12 mouse cellular contexts compared by ENCODE assay signal in the genomic region with DNA sequence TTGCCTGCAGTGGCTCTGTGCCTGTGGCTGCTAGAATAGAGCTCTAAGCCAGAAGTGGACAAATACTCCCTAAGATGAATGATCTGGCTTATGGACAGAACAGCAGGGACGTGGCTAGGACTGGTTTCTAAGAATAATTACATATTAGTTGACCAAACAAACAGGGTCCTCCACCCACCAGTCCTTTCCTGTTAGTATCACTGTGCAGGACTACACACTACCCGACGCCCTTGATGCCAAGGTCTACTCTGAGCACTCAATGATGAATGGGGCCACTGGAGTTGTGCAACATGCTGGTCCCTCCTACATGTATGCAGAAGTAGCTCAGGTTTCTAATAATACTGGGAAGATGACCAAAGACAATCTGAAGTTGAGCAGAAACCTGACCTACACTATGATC.
DNase-seq lines count a peak whose midpoint lies in the region; ATAC-seq and TF ChIP-seq lines count a peak whose summit lies in the region.
"Had no signal": no experiment of that assay in that cellular context is flagged by ENCODE, and none has a peak within 500 bp of the region (broad histone marks: within the 10 kb centered on the region; RNA-seq: fewer than 3 reads in every experiment).

No protein-coding gene starts in this region.

- H3K36me3 ChIP-seq in liver, adult 2 months (ENCODE audit: control insufficient read depth, insufficient read depth, low read length) = no peaks in the 10 kb centered on the region
- no peaks in the 10 kb centered on the region for H3K36me3 ChIP-seq in liver, embryonic 12.5 days
- no peaks in the 10 kb centered on the region for H3K36me3 ChIP-seq in liver, embryonic 13.5 days
- no peaks in the 10 kb centered on the region for H3K36me3 ChIP-seq in forebrain, embryonic 14.5 days (ENCODE audit: control insufficient read depth, insufficient read depth, low read length)
- H3K36me3 ChIP-seq: hindbrain, embryonic 10.5 days; lung, embryonic 15.5 days had no signal

- H3K9ac ChIP-seq in liver, adult 2 months (ENCODE audit: low read depth, low read length) = no peak overlapping the region
- no peak overlapping the region for H3K9ac ChIP-seq in liver, embryonic 12.5 days
- H3K9ac ChIP-seq in liver, embryonic 13.5 days = no peak overlapping the region
- no peak overlapping the region for H3K9ac ChIP-seq in forebrain, embryonic 14.5 days (ENCODE audit: low read length)
- H3K9ac ChIP-seq: lung, embryonic 15.5 days had no signal

- no peak; the same call in 1 of the 2 replicates for ATAC-seq in liver, embryonic 12.5 days
- ATAC-seq in liver, embryonic 13.5 days (ENCODE audit: low read depth) = peak; percentile 61
- ATAC-seq in megakaryocyte progenitor cell, adult 5-6 weeks (replicated peaks; ENCODE audit: poor library complexity) = 0 out of 2 replicates have a peak, but pooled peaks have one; percentile 20
- ATAC-seq in forebrain, embryonic 14.5 days = no peak

- H3K4me3 ChIP-seq in liver, adult 2 months (ENCODE audit: insufficient read depth, low read depth, low read length) = no peak overlapping the region
- H3K4me3 ChIP-seq in liver, embryonic 12.5 days = no peak overlapping the region
- H3K4me3 ChIP-seq in liver, embryonic 13.5 days (replicated peaks) = no peak overlapping the region
- H3K4me3 ChIP-seq in forebrain, embryonic 14.5 days (ENCODE audit: low read depth, low read length) = no peak overlapping the region
- H3K4me3 ChIP-seq: heart, adult 2 months; hindbrain, embryonic 10.5 days; lung, embryonic 15.5 days had no signal

- no peaks in the 10 kb centered on the region for H3K27me3 ChIP-seq in liver, adult 2 months (ENCODE audit: control insufficient read depth, insufficient read depth, low read length)
- no peaks in the 10 kb centered on the region for H3K27me3 ChIP-seq in liver, embryonic 12.5 days (replicated peaks)
- H3K27me3 ChIP-seq in liver, embryonic 13.5 days = no peaks in the 10 kb centered on the region
- H3K27me3 ChIP-seq in forebrain, embryonic 14.5 days (replicated peaks; ENCODE audit: control insufficient read depth, insufficient read depth, low read length) = no peaks in the 10 kb centered on the region
- H3K27me3 ChIP-seq: lung, embryonic 15.5 days had no signal

- H3K27ac ChIP-seq in liver, adult 2 months (replicated peaks; ENCODE audit: insufficient read depth, low read depth, low read length) = no peak overlapping the region
- no peak overlapping the region for H3K27ac ChIP-seq in liver, embryonic 12.5 days
- no peak overlapping the region for H3K27ac ChIP-seq in liver, embryonic 13.5 days
- H3K27ac ChIP-seq in forebrain, embryonic 14.5 days (ENCODE audit: low read depth, low read length) = no peak overlapping the region
- H3K27ac ChIP-seq: hindbrain, embryonic 10.5 days; lung, embryonic 15.5 days had no signal

- TF ChIP-seq CTCF in liver, adult 2 months (IDR thresholded peaks at IDR 0.05; ENCODE audit: low read depth, low read length) = no peak

- TF ChIP-seq POLR2A in liver, adult 2 months (IDR thresholded peaks at IDR 0.05; ENCODE audit: extremely low read depth, insufficient read depth, low read length) = no peak

- intact Hi-C loops in left cerebral cortex, postnatal 36 days (cut with DNase I) = no loop called here

- WGBS in liver, adult 2 months = 17% methylated on average over 3 of the region's 3 CpGs
- WGBS in liver, embryonic 12.5 days (ENCODE audit: insufficient replicate concordance) = 54% methylated on average over 3 of the region's 3 CpGs
- 45% methylated on average over 3 of the region's 3 CpGs for WGBS in liver, embryonic 13.5 days (ENCODE audit: insufficient replicate concordance)
- WGBS in forebrain, embryonic 14.5 days = 90% methylated on average over 3 of the region's 3 CpGs

- no peak overlapping the region for H3K4me2 ChIP-seq in liver, embryonic 12.5 days
- H3K4me2 ChIP-seq in liver, embryonic 13.5 days = no peak overlapping the region
- no peak overlapping the region for H3K4me2 ChIP-seq in forebrain, embryonic 14.5 days (ENCODE audit: low read length)
- H3K4me2 ChIP-seq: lung, embryonic 15.5 days had no signal

- H3K79me2 ChIP-seq in liver, adult 2 months (ENCODE audit: control insufficient read depth, insufficient read depth, low read length) = peaks cover 5% of the 10 kb centered on the region; the same call in 1 of the 2 replicates

- H3K9me3 ChIP-seq in liver, embryonic 12.5 days (replicated peaks) = no peaks in the 10 kb centered on the region
- H3K9me3 ChIP-seq in liver, embryonic 13.5 days (replicated peaks) = no peaks in the 10 kb centered on the region
- no peaks in the 10 kb centered on the region for H3K9me3 ChIP-seq in forebrain, embryonic 14.5 days (replicated peaks; ENCODE audit: control insufficient read depth, low read length)
- H3K9me3 ChIP-seq: hindbrain, embryonic 10.5 days; lung, embryonic 15.5 days had no signal

- peak; percentile 83 for DNase-seq in liver, adult 2 months (ENCODE audit: extremely low read depth, low read depth, low spot score)
- peak; percentile 30 to 62 for DNase-seq in adrenal gland, adult 18-20 months (ENCODE audit: low spot score in 2 of 2)
- DNase-seq in liver, embryonic 13.5 days = no peak
- no peak for DNase-seq in left cerebral cortex, postnatal 36 days (ENCODE audit: low spot score in 2 of 2)
- no peak for DNase-seq in forebrain, embryonic 14.5 days (ENCODE audit: low spot score)
- no peak for DNase-seq in cerebellum, postnatal 14 days
- DNase-seq: kidney, adult 9 months had no signal

- peaks cover 2% of the 10 kb centered on the region for H3K4me1 ChIP-seq in liver, adult 2 months (ENCODE audit: control insufficient read depth, insufficient read depth, low read length)
- peaks cover 5% of the 10 kb centered on the region; the same call in 1 of the 2 replicates for H3K4me1 ChIP-seq in liver, embryonic 12.5 days
- H3K4me1 ChIP-seq in liver, embryonic 13.5 days (replicated peaks) = no peaks in the 10 kb centered on the region; the same call in 1 of the 2 replicates
- H3K4me1 ChIP-seq in forebrain, embryonic 14.5 days (ENCODE audit: control insufficient read depth, insufficient read depth, low read length) = peaks cover 8% of the 10 kb centered on the region

Comparison
In these comparisons a context has a peak if more than half of its experiments do, and no peak if none do; other contexts are left out.
1. DNase-seq: peak in liver, adult 2 months (single experiment) and adrenal gland, adult 18-20 months (2 of 2); none in liver, embryonic 13.5 days (single experiment), left cerebral cortex, postnatal 36 days (0 of 2), forebrain, embryonic 14.5 days (single experiment) and cerebellum, postnatal 14 days (0 of 2).
2. ATAC-seq: peak in liver, embryonic 13.5 days (single experiment) and megakaryocyte progenitor cell, adult 5-6 weeks (single experiment); none in liver, embryonic 12.5 days (single experiment) and forebrain, embryonic 14.5 days (single experiment).